Mouse (Mus musculus) subcutaneous adipose tissue, adult 2 months (tissue): Measurements from ENCODE around the gene Nucb2. TPM values are rescaled to one million over a fixed set of nuclear protein-coding genes. Genes with fewer than 3 reads are reported as not detected.

ENCODE experiments used
- polyA plus RNA-seq: library from polyadenylated mRNA; depleted of rRNA; stranded (reverse); fragments of >200 nt; gene quantifications from 2 replicates; pipeline ENCODE4 v1.2.3, GENCODE M21; 2012; ENCODE audit warnings: low replicate concordance; rRNA removed

Nucb2 gene
- polyA plus RNA-seq, result 4.0 and 4.7 TPM in 2 replicates

DNA sequence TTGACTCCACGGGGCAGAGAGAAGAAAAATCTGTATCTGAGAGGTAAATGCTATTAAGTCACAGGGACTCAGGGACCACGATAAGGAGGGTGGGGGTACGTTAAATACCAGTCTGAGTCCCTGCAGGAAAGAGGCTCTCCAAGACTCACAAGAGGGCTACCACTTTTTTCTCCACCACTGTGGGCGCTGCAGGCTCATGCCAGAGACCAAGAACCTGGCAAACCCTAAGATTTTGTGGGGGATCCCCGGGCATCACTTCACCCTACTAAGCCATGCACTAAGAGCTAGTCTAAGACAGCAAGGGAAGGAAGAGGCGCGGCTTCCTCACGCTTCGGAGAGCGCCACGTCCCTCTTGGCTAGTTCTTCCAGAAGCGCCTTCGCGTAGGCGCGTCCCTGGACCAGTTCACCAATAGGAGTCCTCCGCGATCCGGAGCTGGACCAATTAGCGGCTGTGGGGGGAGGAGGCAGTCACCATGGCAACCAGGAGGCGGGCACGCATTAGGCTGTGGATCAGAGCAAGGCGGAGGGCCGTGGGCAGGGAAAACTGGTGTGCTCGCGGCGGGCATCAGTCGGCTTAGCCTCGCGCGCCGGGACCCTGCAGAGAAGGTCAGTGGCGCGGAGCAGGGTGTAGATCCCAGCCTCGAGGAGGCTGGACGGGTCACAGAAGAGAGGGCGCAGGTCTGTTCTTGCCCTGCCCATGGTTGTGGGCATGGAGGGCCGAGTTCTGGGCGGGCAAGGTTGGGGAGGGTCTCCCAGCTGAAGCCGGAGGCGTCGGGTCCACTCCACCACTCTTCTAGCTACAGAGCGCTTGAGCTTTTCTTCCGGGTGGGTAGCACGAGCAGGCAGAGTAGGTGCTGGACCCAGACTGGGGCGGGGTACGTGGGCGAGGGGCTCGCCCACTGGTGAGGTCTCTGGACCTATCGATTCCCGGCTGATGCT is at the start of gene Nucb2:
Gene Nucb2 (plus strand): TSS at position 491 of the 939 bp plus-strand sequence.

Other genes starting within 250 kb of the Nucb2 start
- gene Plekha7, start 196.0 kb upstream of the Nucb2 start, polyA plus RNA-seq, result 5.4 and 8.5 TPM in 2 replicates
- gene Rps13, start 170.2 kb upstream of the Nucb2 start, polyA plus RNA-seq, result 71.0 and 137 TPM in 2 replicates
- gene Pik3c2a, start 60.9 kb upstream of the Nucb2 start, polyA plus RNA-seq, result 6.2 and 6.5 TPM in 2 replicates